Mouse (Mus musculus) spleen, adult 2 months (tissue): ENCODE measurements around the gene Sap30. TPM values are rescaled to one million over a fixed set of nuclear protein-coding genes. Genes with fewer than 3 reads are reported as not detected.
"Not testable (repeated sequence)": the region's sequence is repeated elsewhere in the genome, so short reads cannot be mapped to it uniquely, and the experiment has no call there.

ENCODE experiments used
- DNase-seq, 2 experiments: peaks; one replicate each; pipeline versions ENCODE4 v3.0.0 to v3.0.0-alpha.2; 2012 to 2021; ENCODE audit warnings: low spot score in 2 of 2, low read depth in 1 of 2
- H3K27ac ChIP-seq: fragments of 200-500 bp; 2 replicates; pipeline ENCODE4 v1.5.1; 2012; ENCODE audit warnings: low read length, inconsistent platforms; ENCODE audit not compliant: insufficient read depth
- H3K27me3 ChIP-seq: fragments of 200-500 bp; 2 replicates; pipeline ENCODE4 v1.6.1; 2012; ENCODE audit warnings: mild to moderate bottlenecking, moderate library complexity, low read length, inconsistent platforms; ENCODE audit not compliant: control insufficient read depth, insufficient read depth
- H3K36me3 ChIP-seq: fragments of 200-500 bp; 2 replicates; pipeline ENCODE4 v1.6.1; 2012; ENCODE audit warnings: mild to moderate bottlenecking, low read length, inconsistent platforms; ENCODE audit not compliant: control insufficient read depth, insufficient read depth
- H3K4me1 ChIP-seq: fragments of 200-500 bp; 2 replicates; pipeline ENCODE4 v1.6.1; 2011; ENCODE audit warnings: inconsistent platforms; ENCODE audit not compliant: control insufficient read depth, insufficient read depth, insufficient read length
- H3K4me3 ChIP-seq: fragments of 200-500 bp; 2 replicates; pipeline ENCODE4 v1.5.1; 2011; ENCODE audit warnings: mild to moderate bottlenecking, inconsistent platforms; ENCODE audit not compliant: insufficient read depth, insufficient read length; ENCODE audit errors: extremely low read depth
- CTCF ChIP-seq: fragments of 200-500 bp; IDR thresholded peaks from 2 replicates; pipeline ENCODE4 v1.5.1; 2011; ENCODE audit warnings: mild to moderate bottlenecking, inconsistent platforms; ENCODE audit not compliant: insufficient read depth, insufficient read length, insufficient replicate concordance; ENCODE audit errors: extremely low read depth
- POLR2A ChIP-seq: fragments of 200-500 bp; IDR thresholded peaks from 2 replicates; pipeline ENCODE4 v1.6.1; 2011; ENCODE audit warnings: low read depth, low read length, inconsistent platforms
- WGBS: fragments of 180-500 bp; shearing (Covaris S2); methylation state at CpG from one replicate; pipeline ENCODE4 v1.1.7; 2018; 5-methylcytosine and 5-hydroxymethylcytosine counted together
- polyA plus RNA-seq: library from polyadenylated mRNA; depleted of rRNA; stranded (reverse); fragments of >200 nt; gene quantifications from 2 replicates; pipeline ENCODE4 v1.2.3, GENCODE M21; 2012

Sap30 gene
- polyA plus RNA-seq, 1 experiment = 7.0 TPM

GRCm38 (mm10) chr8:57463757-57464156 is 23.9 kb downstream of the Sap30 start:
- Histone ChIP-seq H3K27ac (no peak overlapping the region), H3K4me3 (no peak overlapping the region), H3K27me3 (no peaks in the 10 kb centered on the region), H3K4me1 (no peaks in the 10 kb centered on the region), H3K36me3 (no peaks in the 10 kb centered on the region)
- WGBS = 90% methylated on average over 3 of the region's 3 CpGs
- DNase-seq = no peak
- TF ChIP-seq POLR2A (no peak), CTCF (no peak)

DNA sequence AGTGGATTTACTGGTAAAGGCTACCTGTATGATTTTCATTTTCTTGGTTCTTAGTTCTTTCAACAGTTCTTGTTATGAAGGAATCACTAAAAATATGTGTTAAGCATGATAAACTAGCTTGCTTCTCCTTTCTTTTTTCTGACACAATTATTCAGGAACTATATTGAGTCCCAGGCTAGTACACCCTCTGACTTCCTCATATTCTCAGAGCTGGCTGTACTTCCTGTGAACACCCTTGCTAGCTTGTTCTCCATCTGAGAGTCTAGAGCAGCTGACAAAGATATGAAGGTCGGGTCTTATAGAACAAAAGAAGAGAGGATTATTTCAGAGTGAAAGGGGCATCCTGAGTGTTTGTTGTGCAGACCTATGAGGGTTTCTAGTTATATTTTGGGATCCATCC is 24.8 kb downstream of the Sap30 start:
- Histone ChIP-seq H3K27me3 (no peaks in the 10 kb centered on the region), H3K27ac (no peak overlapping the region), H3K4me3 (no peak overlapping the region), H3K36me3 (no peaks in the 10 kb centered on the region), H3K4me1 (no peaks in the 10 kb centered on the region)
- WGBS = 2% methylated on average over 1 of the region's 1 CpGs
- TF ChIP-seq POLR2A (no peak), CTCF (no peak)
- no peak for DNase-seq

DNA sequence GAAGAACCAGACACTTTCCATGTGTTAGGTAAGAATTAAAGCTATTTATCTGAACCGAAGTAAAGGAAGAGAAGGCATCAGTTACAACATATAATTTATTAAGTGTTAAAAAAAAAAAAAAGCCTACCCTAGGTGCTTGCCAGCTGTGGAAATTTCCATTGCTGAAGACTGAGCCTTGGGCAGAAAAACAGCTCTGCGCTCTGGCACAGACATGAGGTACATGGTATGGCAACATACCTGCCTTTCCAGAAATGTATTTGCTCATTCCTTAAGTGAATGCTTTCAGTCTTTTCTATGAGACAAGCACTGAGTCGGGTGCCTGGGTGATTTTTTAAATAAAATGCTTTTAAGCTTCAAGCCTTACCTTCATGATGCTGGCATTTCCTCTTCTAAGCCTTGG is 29.7 kb downstream of the Sap30 start:
- 58% methylated on average over 3 of the region's 3 CpGs for WGBS
- no peak for DNase-seq

DNA sequence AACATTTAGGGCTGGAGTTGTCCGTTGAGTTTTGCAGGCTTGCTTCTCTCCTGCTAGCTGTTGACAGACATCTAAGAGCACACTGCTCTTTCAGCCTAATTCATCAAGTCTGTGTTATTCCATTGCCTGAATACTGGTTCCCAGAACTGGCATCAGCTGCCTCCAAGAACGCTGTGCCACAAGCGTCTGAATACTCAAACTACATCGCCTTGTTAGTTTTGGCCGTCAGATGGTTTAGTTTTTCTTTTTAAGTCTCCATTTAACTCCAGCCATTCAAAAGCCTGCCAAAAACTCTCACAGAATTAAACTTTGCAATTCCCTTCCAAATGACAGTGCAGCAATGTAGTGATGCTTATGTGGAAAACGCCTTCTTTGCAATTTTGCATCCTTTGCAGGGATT is 30.5 kb downstream of the Sap30 start:
- H3K36me3 ChIP-seq = no peaks in the 10 kb centered on the region
- H3K4me3 ChIP-seq = no peak overlapping the region
- WGBS = 92% methylated on average over 6 of the region's 6 CpGs
- no peaks in the 10 kb centered on the region for H3K4me1 ChIP-seq
- DNase-seq = no peak
- TF ChIP-seq CTCF (no peak), POLR2A (no peak)
- H3K27ac ChIP-seq = no peak overlapping the region
- no peaks in the 10 kb centered on the region for H3K27me3 ChIP-seq

More for the DNA sequence above, 29.7 kb downstream of the Sap30 start:
- H3K4me3 ChIP-seq = no peak overlapping the region
- no peaks in the 10 kb centered on the region for H3K27me3 ChIP-seq
- no peaks in the 10 kb centered on the region for H3K36me3 ChIP-seq
- no peak overlapping the region for H3K27ac ChIP-seq
- no peaks in the 10 kb centered on the region for H3K4me1 ChIP-seq
- no peak for TF ChIP-seq POLR2A
- no peak for TF ChIP-seq CTCF

- Histone ChIP-seq H3K36me3 (no peaks in the 10 kb centered on the region), H3K27ac (no peak within 1 kb of the TSS), H3K27me3 (no peaks in the 10 kb centered on the region), H3K4me3 (no peak within 1 kb of the TSS), H3K4me1 (no peaks in the 10 kb centered on the region)
- no peak for DNase-seq
- TF ChIP-seq CTCF (no peak), POLR2A (no peak)
- 84% methylated on average over 3 of the region's 3 CpGs for WGBS
Observed at GRCm38 (mm10) chr8:57455765-57456164, 31.9 kb downstream of the Sap30 start, which contains the start of gene Scrg1. TSS of gene Scrg1 (plus strand) at chr8:57455923.

- Histone ChIP-seq H3K27me3 (no peaks in the 10 kb centered on the region), H3K36me3 (no peaks in the 10 kb centered on the region), H3K4me3 (no peak overlapping the region), H3K4me1 (no peaks in the 10 kb centered on the region), H3K27ac (no peak overlapping the region)
- TF ChIP-seq CTCF = no peak
- no peak for TF ChIP-seq POLR2A
- 92% methylated on average over 2 of the region's 2 CpGs for WGBS
- DNase-seq = no peak
Observed at GRCm38 (mm10) chr8:57453361-57453760, 34.3 kb downstream of the Sap30 start.

GRCm38 (mm10) chr8:57451896-57452295 is 35.8 kb downstream of the Sap30 start:
- no peak overlapping the region for H3K4me3 ChIP-seq
- H3K27me3 ChIP-seq = no peaks in the 10 kb centered on the region
- TF ChIP-seq POLR2A (no peak), CTCF (no peak)
- H3K4me1 ChIP-seq = no peaks in the 10 kb centered on the region
- H3K36me3 ChIP-seq = no peaks in the 10 kb centered on the region
- no peak overlapping the region for H3K27ac ChIP-seq
- no peak for DNase-seq
- 96% methylated on average over 4 of the region's 4 CpGs for WGBS

DNA sequence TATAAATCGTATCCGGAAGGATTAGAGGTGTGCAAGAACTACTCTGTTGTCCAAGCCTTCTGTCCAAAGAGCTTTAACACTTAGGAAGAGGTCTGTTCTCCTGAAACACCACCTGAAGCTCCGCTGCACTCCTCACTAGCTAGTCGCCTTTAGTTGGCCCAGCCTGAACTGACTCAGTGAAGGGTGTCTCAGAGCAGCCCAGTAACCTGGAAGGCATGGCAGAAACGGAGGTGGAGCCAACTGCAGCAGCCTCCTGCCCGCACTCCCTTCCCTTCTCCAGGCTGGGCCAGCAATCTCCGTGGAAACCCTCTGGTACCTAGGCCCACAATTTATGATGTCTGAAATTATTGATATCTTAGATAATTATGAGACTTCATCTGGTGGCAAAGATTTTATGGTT is 36.9 kb downstream of the Sap30 start:
- TF ChIP-seq CTCF (no peak), POLR2A (no peak)
- Histone ChIP-seq H3K36me3 (no peaks in the 10 kb centered on the region), H3K4me1 (no peaks in the 10 kb centered on the region), H3K27me3 (no peaks in the 10 kb centered on the region), H3K27ac (no peak overlapping the region), H3K4me3 (no peak overlapping the region)
- 90% methylated on average over 7 of the region's 7 CpGs for WGBS
- DNase-seq = no peak

GRCm38 (mm10) chr8:57445901-57446300 is 41.8 kb downstream of the Sap30 start:
- not testable (repeated sequence) for H3K36me3 ChIP-seq, H3K4me3 ChIP-seq, H3K27me3 ChIP-seq, H3K4me1 ChIP-seq, H3K27ac ChIP-seq, DNase-seq
- 83% methylated on average over 5 of the region's 5 CpGs for WGBS
